Mouse (Mus musculus): ENCODE data around the gene Iscu.
"Not testable (repeated sequence)": the region's sequence is repeated elsewhere in the genome, so short reads cannot be mapped to it uniquely, and the experiment has no call there.

Iscu gene

GRCm38 (mm10) chr5:113761585-113761984 lies 11.0 kb upstream of the Iscu start:
- no peak for DNase-seq (ENCODE audit: low spot score)

- no peak for DNase-seq (ENCODE audit: low spot score)
These were observed 8.1 kb upstream of the Iscu start for GRCm38 (mm10) chr5:113764426-113764825.

- DNase-seq (ENCODE audit: low spot score) = no peak
These were observed 6.7 kb upstream of the Iscu start for GRCm38 (mm10) chr5:113765641-113766526.

- no peak for DNase-seq (ENCODE audit: low spot score)
These were observed 3.7 kb upstream of the Iscu start for GRCm38 (mm10) chr5:113768806-113769205.

- DNase-seq (ENCODE audit: low spot score) = peak; percentile 91
These were observed 1.1 kb upstream of the Iscu start for GRCm38 (mm10) chr5:113771213-113772162.

- no peak for DNase-seq (ENCODE audit: low spot score)
These were observed 464 bp downstream of the Iscu start for GRCm38 (mm10) chr5:113772905-113773519.

GRCm38 (mm10) chr5:113773664-113774063 lies 1.1 kb downstream of the Iscu start:
- DNase-seq (ENCODE audit: low spot score) = peak; percentile 66

GRCm38 (mm10) chr5:113775585-113775984 lies 3.0 kb downstream of the Iscu start:
- no peak for DNase-seq (ENCODE audit: low spot score)

- DNase-seq (ENCODE audit: low spot score) = no peak
These were observed 3.8 kb downstream of the Iscu start for GRCm38 (mm10) chr5:113776128-113776895.

- no peak for DNase-seq (ENCODE audit: low spot score)
These were observed 4.3 kb downstream of the Iscu start for GRCm38 (mm10) chr5:113776896-113777226.

- DNase-seq (ENCODE audit: low spot score) = not testable (repeated sequence)
These were observed 5.2 kb downstream of the Iscu start for GRCm38 (mm10) chr5:113777728-113778127.

GRCm38 (mm10) chr5:113779569-113779968 lies 7.0 kb downstream of the Iscu start:
- no peak for DNase-seq (ENCODE audit: low spot score)

- DNase-seq (ENCODE audit: low spot score) = no peak
These were observed 7.7 kb downstream of the Iscu start for GRCm38 (mm10) chr5:113780082-113780752.

GRCm38 (mm10) chr5:113780763-113781162 lies 8.2 kb downstream of the Iscu start:
- DNase-seq (ENCODE audit: low spot score) = no peak

GRCm38 (mm10) chr5:113781254-113781653 lies 8.7 kb downstream of the Iscu start:
- DNase-seq (ENCODE audit: low spot score) = no peak

GRCm38 (mm10) chr5:113781875-113782274 lies 9.3 kb downstream of the Iscu start:
- DNase-seq (ENCODE audit: low spot score) = no peak

- DNase-seq (ENCODE audit: low spot score) = no peak
These were observed 10.1 kb downstream of the Iscu start for GRCm38 (mm10) chr5:113782624-113783023.

GRCm38 (mm10) chr5:113783581-113784001 lies 11.0 kb downstream of the Iscu start:
- peak; percentile 55 for DNase-seq (ENCODE audit: low spot score)

- not testable (repeated sequence) for DNase-seq (ENCODE audit: low spot score)
These were observed 11.6 kb downstream of the Iscu start for GRCm38 (mm10) chr5:113784104-113784503.

GRCm38 (mm10) chr5:113786985-113787384 lies 14.4 kb downstream of the Iscu start:
- DNase-seq (ENCODE audit: low spot score) = no peak

GRCm38 (mm10) chr5:113788645-113789044 lies 16.1 kb downstream of the Iscu start:
- DNase-seq (ENCODE audit: low spot score) = no peak

Data from testis, postnatal 14 days (tissue).